Mouse (Mus musculus): ENCODE measurements around the gene Mrgprx1. TPM values are rescaled to one million over a fixed set of nuclear protein-coding genes. Genes with fewer than 3 reads are reported as not detected.

Gene Mrgprx1
- polyA plus RNA-seq, 1 experiment from 2014 or later: not detected

Other genes with a start within 250 kb of the Mrgprx1 start
- gene Mrgpra4, start 45.5 kb downstream of the Mrgprx1 start, polyA plus RNA-seq (2015; fragmentation: Nextera tagmentation; extraction: Ambion mirVana): not detected in 2 replicates
- not detected in 2 replicates for gene Mrgprb5, start 141.4 kb upstream of the Mrgprx1 start, polyA plus RNA-seq (2015; fragmentation: Nextera tagmentation; extraction: Ambion mirVana)
- not detected in 2 replicates for gene Mrgprb4, start 171.7 kb upstream of the Mrgprx1 start, polyA plus RNA-seq (2015; fragmentation: Nextera tagmentation; extraction: Ambion mirVana)

Data from stomach, embryonic 16.5 days (tissue).